Mouse (Mus musculus) thymus, postnatal 10 days (tissue): Measurements from ENCODE around the gene Gm7876.
"Not testable (repeated sequence)": the region's sequence is repeated elsewhere in the genome, so short reads cannot be mapped to it uniquely, and the experiment has no call there.

Experiments used
- DNase-seq, 2 experiments: peaks; one replicate each; pipeline ENCODE4 v3.0.0; 2021; ENCODE audit warnings: low spot score in 2 of 2

Gene Gm7876

GRCm38 (mm10) chr14:4708938-4709337 is at the start of gene Gm7876:
Gene Gm7876 (plus strand): TSS chr14:4709238.
- not testable (repeated sequence) for DNase-seq

DNA sequence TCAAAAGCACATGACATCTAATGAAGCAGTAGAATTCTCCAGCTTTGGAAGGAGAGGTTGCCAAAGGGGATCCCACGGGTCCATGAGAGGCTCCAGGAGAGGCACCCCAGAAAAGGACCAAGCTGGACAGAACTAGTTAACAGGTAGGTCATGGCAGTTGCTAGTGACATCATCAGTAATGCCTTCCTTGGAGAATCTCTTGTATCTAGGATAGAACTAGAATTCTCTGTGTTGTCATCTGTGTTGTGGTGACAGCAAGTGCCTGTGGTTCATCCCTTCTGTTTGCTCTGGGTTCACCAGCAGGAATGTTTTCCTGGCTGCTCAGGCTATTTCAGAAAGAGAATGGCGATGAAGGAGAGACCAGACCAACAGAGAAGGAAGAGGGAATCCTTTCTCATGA is 45.1 kb upstream of the Gm7876 start, which contains the start of gene Gm3239:
Gene Gm3239 (plus strand): TSS at position 301 of the 400 bp plus-strand sequence.
- not testable (repeated sequence) for DNase-seq

DNA sequence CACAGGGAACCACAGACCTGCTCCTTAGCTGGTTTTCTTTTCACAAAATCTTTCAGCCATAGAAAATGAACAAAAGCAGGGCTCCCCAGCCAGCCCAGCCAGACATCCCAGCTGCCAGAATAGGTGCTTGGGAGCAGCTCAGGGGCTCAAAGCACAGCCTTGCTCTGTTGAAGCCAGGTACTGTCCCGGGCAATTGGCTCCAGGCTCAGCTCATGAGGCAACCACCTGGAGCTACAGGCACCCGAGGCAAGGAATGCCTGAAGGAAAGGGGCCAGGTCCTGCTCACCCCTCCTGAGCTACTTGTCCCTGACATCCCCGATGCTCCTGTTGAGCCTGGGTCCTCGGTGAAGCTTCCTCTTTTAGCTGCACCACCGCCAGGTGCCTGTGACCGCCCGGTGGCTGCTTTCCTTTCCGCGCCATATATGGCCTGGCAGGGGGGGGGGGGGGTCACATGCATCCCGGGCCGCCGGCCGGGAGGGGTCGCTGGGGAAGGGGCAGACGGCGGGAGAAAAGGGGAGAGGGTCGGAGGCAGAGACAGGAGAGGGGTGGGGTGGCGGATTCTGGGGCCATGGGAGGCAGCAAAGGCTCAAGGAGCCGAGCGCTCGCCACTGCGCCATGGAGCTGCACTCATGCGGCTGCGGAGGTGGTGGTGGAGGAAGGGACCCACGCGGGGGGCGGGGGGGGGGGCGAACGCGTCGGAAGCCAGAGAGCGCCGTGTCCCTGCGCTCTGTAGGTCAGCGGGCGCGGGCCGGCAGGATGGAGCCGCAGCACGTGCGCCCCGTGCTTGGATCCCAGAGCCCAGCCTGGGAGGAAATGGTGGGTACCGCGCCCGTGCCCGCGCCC is 17.2 kb downstream of the Gm7876 start, which contains the start of gene Gm3252:
Gene Gm3252 (plus strand): TSS at position 738 of the 843 bp plus-strand sequence.
- not testable (repeated sequence) for DNase-seq
